Mouse (Mus musculus) urinary bladder, postnatal 25 days (tissue): ENCODE measurements around the gene Gna15.

Experiments
- DNase-seq: peaks from one replicate; pipeline ENCODE4 v3.0.0; 2022; ENCODE audit warnings: low spot score

The Gna15 gene

DNA sequence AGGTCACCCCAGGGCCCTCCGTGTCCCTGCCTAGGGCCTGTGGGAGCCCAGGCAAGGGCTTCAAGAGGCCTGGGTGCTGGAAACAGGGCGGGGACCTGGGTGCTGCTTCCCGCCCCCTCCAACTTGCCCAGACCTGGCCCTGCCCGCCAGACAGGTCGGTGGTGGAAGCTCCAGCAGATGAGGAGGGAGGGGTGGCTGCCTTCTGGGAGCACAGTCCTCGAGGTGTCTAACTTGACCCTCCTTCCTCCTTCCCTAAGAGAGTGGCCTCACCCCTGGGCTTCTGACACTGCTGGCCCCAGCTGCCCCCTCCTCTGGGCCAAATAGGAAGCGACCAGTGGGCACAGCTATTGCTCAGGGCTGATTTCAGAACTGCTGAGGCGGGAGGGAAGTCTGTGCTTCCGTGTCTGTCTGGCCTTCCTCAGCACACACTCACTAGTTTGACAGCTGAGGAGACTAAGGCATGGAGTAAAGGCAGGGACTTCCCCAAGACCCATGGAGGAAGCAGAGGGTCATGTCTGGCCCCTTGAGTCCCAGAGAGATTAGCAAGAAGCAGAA, at the start of gene Gna15:
TSS of gene Gna15 (minus strand) at position 175 of the 555 bp plus-strand sequence.
- peak; percentile 54 for DNase-seq

DNA sequence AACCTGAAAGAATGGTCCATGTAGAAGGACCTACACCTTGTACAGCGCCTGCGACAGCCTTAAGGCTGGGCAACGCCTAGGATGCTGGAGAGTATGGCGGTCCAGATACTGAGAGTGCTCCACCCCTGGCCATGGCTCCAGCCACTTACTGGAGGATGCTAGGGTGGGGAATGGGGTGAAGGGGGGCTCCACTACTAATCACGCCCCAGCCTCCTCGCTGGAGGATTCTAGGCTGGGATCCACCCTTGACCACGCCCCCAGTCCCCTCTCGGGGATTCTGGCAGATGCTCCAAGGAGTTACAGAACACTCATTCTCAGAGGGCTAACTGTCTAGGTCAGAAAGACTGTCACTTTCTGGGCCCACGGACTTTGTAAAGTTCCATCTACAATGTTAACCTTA, 49.0 kb upstream of the Gna15 start:
- no peak for DNase-seq

DNA sequence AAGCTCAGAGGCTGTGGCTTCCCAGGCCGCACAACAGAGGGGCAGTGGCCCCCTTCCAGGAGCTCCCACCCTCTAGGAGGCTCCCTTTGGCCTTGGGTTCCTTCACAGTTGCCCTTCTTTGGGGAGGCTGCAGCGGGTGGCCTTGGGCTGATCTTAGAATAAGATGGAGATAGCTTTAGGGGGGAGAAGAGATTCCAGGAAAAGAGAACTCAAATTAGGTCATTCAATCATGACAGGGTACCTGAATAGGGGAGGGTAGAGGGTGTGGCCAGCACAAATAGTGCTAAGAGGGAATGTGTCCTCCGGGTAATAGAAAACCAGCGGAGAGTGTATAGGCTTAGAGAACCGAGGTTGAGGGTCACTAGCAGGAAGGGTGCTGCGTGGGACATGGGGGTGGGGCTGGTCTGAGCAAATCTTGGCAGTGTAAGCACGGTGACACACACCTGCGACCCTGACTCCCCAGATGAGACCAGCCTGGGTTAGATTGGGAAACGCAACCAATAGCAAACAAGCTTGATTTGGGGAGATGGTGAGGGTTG, 48.2 kb upstream of the Gna15 start:
- DNase-seq: no peak

DNA sequence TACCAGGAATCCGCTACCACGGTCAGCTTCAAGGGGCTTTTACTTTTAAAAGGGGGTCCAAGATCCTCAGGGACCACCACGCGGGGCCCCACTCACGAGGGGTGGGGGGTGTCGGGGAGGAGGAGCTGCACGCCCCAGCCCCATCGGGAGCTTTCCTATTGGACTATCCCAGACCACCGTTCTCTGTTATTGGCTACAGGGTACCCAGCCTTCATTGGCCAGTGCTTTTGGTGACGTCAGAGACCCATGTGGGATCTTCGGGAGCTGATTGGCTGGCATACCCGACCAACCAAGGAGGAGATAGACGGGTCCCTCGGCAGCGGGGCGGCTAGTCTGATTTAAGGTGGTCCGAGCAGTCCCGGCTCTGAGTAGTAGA, 47.5 kb upstream of the Gna15 start:
- peak; percentile 96 for DNase-seq

DNA sequence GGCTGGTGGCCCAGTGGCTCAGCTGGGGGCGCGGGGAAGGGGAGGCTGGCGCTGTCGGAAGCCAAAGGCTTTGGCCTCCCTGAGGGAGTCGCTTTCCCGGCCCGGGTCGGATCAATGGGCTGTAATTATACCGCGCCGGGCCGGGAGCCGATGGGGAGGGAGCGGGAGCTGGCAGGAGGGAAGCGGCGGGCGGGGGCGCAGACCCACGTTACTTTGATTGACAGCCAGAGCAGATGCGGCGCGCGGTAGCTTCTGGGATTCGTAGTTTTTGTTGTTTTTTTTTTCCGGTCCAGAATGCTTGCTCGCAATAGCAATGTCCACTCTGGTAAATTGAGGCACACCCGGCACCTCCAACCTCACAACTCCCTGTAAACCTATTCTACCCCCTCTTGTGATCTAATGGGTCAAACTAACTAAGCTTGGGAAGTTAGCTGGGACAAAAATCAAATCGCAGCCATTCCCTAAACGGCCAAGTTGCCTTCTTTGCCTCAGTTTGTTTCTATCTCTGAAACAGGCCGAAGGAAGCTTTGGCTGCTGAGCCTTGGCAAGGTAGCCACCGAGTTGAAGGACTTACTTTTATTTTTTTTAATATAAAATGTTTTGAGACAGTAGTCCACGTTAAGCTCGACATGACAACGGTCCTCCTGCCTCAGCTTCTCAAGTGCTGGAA, 46.9 kb upstream of the Gna15 start:
- peak; percentile 87 for DNase-seq

DNA sequence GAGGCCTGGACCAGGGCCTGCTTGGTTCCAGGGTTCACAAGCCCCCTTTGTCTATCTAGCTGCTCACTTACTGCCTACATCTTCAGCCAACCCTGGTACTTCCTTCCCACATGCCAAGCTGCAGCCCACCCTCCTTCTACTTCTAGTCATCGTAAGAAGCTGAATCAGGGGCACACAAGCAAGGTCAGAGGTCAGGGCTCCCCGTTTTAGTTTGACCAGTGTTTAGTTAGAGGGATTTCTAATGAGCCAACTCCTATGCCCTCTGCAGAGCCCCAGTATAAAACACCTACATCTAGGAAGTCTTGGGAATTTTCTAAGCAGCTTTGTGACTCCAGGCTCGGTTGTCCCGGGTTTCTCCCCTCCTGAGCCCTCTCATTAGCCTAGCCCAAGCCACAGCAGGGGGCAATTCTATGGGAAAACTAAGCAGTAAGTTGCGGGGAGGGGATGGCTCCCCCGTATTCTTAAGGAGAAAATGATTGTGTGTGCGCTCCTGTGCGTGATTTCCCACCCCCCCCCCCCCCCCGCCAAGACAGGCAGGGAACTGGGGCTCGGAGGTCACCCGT, 46.3 kb upstream of the Gna15 start:
- no peak for DNase-seq

DNA sequence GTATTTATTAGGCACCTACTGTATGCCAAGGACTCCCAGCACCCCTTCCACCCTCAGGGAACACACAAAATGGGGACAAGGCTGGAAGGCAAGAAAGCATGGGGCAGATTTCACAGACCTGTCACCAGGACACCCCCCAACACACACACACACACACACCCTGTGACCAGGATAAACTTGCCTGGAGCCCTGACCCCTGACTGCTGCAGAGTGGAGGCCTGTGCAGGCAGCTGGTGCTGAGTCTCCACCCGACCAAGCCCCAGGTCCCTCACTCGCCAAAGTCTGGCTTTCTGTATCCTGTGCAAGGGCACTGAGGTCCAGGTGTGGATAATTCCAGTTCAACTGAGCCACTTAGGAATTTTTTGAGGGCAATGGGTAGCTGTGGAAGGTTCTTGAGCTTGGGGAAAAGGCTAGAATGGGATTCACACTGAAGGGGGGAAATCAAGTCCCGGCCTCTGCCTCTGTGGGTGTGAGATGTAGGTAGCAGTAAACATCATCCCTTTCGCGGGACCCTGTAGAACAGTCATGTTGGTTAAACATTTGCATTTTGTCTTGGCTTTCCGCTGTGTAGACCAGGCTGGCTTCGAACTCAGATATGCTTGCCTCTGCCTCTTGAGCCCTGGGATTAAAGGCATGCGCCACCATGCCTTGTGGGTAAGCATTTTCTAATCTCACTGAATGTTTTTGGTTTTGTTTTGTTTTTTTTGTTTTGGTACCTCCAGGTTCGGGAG, 45.6 kb upstream of the Gna15 start:
- no peak for DNase-seq

DNA sequence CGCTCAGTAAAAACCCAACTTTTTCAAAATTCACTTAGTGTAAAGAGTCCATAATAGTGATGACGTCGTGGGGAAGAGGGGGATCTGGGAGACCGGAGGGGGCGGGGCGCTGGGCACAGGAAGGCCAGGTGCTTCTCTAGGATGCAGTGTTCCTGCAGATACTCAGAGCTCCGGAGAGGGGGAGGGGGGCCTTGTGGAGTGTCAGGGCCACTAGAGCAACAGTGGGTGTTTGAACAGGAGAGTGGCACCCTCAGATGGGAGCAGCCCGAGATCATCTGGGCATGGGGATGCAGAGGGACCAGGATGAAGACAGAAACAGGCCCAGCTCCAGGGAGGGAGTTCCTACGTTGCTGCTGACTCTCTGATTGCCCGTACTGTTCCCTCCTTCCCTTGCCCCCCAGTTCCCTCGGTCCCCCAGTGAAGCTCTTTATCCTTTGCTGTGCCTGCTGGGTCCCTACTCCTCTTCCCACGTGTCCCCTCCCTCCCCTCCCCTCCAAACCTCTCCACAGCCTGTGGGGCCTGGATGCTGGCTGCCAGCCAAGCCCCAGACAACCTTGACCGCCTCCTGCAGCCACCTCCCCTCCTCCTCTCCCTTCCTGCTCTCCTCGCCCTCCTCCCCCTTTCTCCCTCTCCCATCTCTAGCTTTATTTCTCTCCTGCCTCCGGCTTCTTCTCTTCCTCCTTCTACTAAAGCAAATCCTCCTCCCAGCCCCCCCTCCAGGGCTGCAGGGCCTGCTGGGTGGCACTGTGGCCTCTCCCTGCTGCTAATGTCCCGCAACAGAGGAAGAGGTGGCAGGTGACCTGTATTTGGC, 44.6 kb upstream of the Gna15 start:
- DNase-seq: no peak

DNA sequence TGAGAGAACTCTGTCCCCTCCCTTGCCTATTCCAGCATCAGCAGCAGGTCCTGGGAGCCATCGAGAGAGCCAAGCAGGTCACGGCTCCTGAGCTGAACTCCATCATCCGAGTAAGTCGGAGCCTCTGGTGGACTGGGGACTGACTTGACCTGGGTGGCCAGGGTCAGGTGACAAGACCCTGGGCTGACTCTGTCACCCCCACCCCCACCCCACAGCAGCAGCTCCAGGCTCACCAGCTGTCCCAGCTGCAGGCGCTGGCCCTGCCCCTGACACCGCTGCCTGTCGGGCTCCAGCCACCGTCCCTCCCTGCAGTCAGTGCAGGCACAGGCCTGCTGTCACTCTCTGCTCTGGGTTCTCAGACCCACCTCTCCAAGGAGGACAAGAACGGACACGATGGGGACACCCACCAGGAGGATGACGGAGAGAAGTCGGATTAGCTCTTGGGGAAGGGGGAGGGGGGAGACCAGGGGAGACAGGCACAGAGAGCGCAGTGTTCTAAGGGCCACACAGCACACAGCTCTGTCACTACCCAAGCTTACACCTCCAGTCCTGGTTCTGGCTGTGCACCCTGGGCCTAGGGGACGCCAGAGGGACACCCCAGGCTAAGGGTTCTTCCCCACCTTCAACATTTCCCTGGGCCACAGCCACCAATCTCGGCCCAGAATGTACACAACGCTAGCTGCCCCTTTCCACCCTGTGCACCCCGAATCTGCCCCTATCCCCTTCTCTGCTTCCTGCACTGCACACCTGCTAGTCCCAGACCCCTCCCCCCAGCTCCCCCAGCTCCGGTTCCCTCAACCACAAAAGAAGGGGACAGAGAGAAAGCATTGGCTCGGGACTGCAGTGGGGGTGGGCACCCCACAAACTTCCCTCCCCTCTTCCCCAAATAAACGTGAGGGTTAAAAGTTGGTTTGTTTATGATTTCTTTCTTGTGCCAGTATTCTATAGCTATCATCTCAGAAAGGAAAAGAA, 41.5 kb upstream of the Gna15 start:
- DNase-seq: no peak

DNA sequence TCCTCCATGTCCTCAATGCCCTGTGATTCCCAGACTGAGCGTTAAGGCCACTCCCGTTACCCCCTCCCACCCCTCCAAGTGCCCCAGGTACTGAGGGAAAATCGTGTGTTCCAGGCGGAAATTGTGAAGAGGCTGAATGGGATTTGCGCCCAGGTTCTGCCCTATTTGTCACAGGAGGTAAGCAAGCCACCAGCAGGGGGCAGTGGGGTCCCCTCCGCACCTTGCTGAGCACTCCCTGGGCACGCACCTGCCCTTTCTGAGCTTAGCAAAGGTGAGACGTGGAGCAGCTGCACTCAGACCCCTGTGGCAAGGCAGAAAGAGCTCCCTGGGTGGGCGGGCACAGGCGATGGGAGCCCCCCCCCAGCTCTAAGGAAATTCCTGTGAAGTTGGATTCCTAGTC, 40.7 kb upstream of the Gna15 start:
- DNase-seq: no peak

DNA sequence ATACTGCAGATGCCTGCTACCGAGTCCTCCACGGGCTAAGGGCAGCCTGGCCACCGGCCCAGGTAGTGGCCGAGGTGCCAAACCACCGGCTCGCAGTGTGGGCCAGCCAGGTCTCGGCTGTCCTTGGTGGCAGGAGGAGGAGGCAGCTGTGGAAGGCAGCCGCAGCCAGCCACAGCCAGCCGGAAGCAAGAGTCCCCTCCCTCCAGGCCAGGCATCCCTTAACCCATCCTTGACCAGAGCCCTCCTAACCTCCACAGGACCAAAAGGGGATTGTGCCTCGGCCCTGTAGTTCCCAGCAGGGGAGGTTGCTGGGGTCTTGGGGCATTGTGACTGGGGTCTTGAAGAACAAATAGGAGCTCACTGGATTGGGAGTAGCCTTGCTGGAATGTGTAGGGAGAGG, 40.2 kb upstream of the Gna15 start:
- DNase-seq: no peak

DNA sequence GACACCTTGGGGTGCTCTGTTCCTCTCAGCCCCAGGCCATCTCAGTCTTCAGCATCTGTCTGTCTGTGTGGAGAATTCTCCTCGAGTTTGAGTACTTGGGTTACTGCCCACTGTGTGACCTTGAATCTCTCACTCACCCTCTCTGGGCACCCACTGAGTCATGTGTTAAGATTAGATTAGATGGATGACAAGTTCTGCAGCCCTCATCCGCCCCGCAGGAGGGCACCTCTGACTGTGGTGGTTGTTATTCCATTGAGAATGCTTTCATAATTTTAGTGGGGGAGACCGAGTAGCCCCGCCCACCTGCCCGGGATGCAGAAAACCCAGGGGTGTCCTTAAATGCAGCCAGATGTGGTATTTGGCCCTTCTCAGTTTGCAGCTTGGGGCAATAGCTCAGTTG, 39.5 kb upstream of the Gna15 start:
- DNase-seq: no peak

DNA sequence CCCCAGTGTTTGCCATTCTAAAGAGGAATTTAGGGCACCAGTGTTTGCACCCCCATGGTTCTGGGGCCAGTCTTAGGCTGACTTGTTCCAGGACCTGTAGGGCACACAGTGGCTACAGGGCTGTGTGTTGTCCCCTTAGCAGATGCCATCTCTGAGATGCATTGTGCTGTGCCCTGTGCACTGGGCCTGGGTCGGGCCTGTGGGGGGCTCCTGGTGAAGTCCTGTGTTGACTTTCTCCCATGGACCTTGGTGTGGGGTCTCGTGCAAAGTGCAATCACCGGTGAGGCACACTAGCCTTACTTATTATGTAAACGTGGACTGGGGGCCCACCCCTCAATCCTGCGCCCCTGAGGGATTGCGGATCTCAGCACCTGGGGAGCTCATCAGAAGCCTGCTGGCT, 38.4 kb upstream of the Gna15 start:
- DNase-seq: no peak

DNA sequence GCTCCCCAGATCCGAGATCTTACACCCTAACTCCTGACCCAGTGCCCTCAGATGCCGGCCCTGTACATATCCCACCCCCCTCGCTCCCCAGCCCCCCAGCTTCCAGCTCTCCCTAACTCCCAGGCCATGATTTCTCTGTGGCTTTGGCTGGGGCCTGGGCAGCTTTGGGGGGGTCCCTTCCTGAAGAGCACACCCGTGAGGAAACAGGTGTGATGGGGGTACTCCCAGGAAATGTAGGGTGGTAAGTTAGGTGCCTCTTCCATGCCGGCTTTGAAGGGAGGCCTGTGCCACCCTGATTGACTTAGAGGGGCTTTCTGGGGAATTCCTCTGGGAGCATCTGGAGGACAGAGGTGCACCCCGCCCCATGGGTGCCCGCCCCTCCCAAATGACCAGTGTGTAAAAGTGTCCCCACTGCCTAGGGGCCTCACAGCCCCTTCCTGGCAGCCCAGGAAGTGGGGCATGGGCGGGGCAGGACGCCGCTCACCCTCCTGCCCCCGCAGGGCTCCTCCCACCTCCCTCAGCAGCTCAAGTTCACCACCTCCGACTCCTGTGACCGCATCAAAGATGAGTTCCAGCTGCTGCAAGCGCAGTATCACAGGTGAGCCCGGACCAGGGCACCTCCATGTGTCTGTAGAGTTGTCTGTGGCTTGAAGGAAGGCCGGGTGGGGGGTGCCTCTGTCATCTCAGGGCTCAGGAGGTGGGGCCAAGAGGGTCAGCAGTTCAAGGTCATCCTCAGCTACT, 36.9 kb upstream of the Gna15 start:
- no peak for DNase-seq

DNA sequence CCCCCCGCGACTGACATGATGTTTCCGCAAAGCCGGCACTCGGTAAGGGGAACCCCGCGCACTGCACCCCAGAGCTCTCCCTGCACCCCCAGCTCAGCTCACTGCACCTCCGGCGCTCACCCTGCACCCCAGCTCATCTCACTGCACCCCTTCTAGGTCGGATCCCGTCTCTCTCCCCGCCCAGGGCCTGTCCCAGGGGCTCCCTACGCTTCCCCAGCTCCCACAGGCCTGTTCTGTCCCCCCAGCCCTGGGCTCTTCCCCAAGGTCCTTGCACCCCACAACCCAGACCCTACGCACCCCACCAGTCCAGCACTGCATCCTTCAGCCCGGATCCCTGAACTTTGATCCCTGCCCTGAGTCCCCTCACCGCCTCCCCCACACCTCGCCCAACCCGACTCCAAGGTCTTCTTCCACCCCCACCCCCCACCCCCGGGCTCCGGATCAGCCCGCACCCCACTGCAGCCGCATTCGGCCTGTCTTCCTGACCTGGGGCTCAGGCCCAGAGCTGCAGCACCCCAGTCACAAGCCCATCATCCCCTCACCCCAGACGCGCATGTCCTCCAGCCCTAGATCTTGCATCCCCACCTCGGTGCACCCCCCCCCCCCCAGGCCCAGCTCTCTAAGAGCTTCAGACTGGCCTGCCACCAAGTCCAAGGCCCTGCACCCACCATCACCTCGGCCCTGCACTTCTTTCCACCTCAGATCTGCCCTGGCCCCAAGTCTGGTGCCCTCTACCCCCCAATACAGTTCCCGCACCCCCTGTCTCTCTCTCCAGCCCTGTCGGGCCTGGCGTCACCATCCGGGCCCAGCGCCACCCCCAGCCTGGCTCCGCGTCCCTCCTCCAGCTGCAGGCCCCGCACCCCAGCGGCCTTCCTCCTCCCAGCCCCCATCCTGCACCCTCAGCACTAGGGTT, 35.9 kb upstream of the Gna15 start:
- peak; percentile 74 for DNase-seq

DNA sequence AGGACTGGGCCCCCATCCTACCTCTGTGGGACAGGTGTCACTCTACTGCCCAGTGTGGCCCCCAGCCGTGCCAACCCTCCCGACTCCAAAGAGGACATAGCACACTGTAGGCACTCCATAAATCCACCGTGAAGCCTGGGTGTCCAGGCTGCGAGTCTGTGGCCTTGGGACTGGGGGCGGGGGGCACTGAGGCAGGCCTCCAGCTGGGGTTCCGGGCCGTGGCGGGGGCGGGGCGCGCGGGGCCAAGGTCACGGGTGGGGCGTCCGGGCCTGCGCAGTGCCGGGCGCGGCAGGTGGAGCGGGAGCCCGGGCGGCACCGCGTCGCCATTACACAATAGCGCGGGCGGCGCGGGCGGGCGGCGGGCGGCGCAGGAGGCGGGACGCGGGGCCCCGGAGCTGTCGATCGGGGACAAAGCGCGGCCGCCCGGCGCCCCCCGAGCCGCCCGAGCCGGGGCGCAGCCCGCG, 35.2 kb upstream of the Gna15 start, which contains the start of gene Aes:
TSS of gene Aes (plus strand) at position 326 of the 464 bp plus-strand sequence.
- DNase-seq: peak; percentile 77

DNA sequence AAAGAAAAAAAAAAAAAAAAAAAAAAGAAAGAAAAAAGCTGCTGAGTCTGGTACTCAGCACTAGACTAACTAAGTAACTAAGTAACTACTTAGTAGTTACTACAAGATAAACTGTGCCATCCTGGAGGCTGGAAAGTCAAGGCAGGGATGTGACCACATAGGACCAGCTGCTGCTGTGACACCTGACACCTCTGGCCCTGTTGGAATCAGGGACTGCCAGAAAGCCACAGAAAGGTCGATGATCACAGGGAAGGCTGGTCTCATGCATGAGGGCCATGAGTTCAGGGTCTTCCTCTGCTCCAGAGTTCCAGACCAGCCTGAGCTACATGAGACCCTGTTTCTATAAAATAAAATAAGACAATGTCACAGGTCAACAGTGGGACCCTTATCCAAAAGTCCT, 33.5 kb upstream of the Gna15 start:
- no peak for DNase-seq

DNA sequence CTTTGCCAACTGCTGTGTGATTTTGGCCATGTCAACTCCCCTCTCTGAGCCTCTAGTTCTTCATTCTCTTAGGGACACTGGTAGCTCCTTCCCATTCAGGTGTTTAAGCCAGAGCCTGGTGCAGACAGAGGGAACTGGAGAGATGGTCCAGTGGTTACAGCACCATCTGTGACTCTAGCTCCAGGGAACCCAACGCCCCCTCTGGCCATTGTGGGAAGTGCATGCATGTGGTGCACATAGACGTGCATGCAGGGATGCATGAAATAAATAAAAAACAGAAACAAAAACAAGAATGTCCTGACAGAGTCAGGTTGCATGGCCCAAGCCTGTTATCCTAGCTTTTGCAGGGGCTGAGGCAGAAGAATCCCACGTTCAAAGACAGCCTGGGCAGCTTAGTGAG, 32.3 kb upstream of the Gna15 start:
- no peak for DNase-seq
